Mouse (Mus musculus) heart, postnatal 14 days (tissue): Measurements from ENCODE around the gene Tvp23a. TPM values are rescaled to one million over a fixed set of nuclear protein-coding genes. Genes with fewer than 3 reads are reported as not detected.

ENCODE experiments used
- DNase-seq, 2 experiments: peaks; one replicate each; pipeline ENCODE4 v3.0.0; 2021 to 2022
- intact Hi-C: fragments of 180-260 bp; cut with DNase I; formaldehyde crosslinking; loops from one replicate; pipeline ENCODE4 v1.15.1; 2025
- long read RNA-seq, 2 experiments: library from polyadenylated mRNA; stranded (forward); transcript quantifications; one replicate each; pipeline ENCODE4 v2.0.0; 2021
- total RNA-seq, 2 experiments: library from RNA; stranded (reverse); gene quantifications; 2 replicates each; pipeline ENCODE4 v1.2.3; 2021

The Tvp23a gene
- under 1 TPM; 0.29 to 0.41 TPM for total RNA-seq
- long read RNA-seq, experiment 1 = 0 reads
- long read RNA-seq, experiment 2 = 0 reads

DNA sequence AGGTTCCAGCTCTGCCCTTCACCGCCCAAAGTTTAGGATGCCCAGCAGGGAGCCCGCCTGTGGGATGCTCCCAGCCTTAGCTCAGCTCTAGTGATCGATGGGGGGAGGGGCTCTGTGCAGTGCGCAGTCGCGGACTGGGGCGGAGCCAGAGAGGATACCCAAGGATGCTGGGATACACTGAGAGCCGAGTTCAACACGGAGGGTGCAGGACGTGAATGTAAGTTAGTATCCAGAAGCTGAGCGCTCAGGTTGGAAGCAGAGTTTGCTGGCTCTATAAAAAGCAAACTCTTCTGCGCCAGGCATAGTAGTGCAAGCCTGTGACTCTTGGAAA, at the start of gene Tvp23a:
TSS of gene Tvp23a (minus strand) at position 99 of the 331 bp plus-strand sequence.
- DNase-seq = peak; percentile 47 to 67
- intact Hi-C loops = no loop called here

DNA sequence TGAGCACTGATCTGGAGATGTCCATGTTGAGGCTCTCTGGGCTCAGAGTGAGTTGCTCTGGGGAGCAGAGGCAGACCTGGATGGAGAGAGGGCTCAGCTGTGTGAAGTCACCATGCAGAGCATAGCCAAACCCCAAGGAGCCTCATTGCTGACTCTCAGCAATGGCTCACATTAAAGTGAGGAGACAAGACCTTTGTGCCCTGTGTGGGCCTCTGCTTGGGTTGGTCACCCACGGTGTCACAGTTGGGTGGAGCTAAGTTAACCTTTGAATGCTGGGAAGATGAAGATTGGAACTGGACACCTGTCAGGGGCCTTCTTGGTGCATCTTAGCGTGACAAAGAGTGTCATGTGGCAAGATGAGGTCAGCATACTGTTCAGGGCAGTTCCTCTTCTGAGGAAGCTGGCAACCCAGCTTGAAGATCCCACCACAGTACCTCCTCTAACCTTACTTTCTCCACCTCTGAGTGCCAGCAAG, 48.7 kb upstream of the Tvp23a start:
- DNase-seq = no peak
- intact Hi-C loops = no loop called here

GRCm38 (mm10) chr16:10492587-10492986, 45.4 kb upstream of the Tvp23a start:
- intact Hi-C loops = no loop called here

GRCm38 (mm10) chr16:10491716-10492115, 44.6 kb upstream of the Tvp23a start:
- no peak for DNase-seq
- intact Hi-C loops = no loop called here

More at GRCm38 (mm10) chr16:10492587-10492986, 45.4 kb upstream of the Tvp23a start:
- no peak for DNase-seq

- DNase-seq = no peak
- intact Hi-C loops = no loop called here
These were observed 43.5 kb upstream of the Tvp23a start for GRCm38 (mm10) chr16:10490503-10491150.

DNA sequence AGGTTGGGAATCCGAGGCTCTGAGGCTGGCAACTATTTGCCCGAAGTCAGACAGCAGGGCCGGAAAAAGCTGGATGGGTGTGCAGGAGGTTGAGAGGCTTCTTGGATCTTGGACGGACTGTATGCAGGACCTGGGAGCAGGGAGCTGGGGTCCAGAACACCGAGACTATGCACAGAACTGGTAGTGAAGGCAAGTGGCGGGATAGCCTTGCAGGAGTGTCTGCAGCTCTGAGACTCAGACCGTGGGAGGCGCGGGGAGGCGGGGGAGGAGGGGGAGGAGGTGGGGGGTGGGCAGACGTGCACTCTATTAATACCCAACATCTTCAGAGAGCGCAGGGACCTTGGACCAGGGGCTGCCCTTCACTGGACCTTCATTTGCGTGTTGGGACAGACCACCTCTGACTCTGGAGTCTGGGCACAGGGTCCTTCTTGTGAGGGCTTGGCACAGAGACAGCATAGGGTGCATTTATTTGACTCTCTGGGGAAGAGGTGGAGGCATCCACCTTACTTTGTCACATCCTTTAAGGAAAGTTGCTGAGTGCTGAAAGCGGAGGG, 42.8 kb upstream of the Tvp23a start:
- intact Hi-C loops = no loop called here
- DNase-seq = no peak

DNA sequence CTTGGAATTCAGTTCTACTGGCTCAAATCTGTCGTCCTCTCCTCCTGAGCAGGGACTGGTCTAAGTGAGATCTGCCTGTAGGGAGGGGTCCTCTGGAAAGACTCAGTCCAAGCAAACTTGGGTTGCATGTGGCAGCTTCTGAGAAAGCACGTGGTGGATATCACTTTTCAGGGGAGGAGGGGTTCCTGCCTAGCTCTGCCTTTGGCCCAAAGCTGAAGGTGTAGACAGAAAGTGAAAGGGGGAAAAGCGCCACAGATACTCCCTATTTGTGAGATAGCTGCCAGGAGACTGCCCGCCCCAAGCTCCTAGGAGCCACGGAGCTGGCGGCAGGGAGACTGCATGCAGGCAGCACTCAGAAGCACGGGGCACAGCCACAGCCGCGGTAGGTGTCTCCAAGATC, 42.3 kb upstream of the Tvp23a start:
- no peak for DNase-seq
- intact Hi-C loops = no loop called here

GRCm38 (mm10) chr16:10488769-10489481, 41.8 kb upstream of the Tvp23a start:
- intact Hi-C loops = no loop called here
- DNase-seq = no peak

GRCm38 (mm10) chr16:10487895-10488493, 40.8 kb upstream of the Tvp23a start:
- intact Hi-C loops = no loop called here
- DNase-seq = no peak

DNA sequence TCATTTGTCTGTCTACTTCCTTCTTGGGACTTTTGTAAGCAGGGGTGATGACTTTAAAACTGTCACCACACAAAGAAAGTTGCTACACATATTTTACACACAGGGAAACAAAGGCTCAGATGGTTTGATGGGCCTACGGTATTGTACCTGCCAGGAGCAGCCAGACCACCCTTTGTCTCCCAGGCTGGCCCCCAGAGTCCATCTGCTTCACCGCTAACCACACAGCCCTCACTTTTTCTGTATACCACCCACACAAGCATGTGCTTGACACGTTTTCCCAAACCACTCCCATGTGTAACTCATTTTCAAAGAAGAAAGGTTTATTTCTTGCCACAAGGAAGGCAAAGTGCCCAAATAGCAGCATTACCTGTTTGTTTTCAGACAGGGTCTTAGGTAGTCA, 39.8 kb upstream of the Tvp23a start:
- no peak for DNase-seq
- intact Hi-C loops = no loop called here

GRCm38 (mm10) chr16:10482343-10482742, 35.2 kb upstream of the Tvp23a start:
- DNase-seq = no peak
- intact Hi-C loops = no loop called here

DNA sequence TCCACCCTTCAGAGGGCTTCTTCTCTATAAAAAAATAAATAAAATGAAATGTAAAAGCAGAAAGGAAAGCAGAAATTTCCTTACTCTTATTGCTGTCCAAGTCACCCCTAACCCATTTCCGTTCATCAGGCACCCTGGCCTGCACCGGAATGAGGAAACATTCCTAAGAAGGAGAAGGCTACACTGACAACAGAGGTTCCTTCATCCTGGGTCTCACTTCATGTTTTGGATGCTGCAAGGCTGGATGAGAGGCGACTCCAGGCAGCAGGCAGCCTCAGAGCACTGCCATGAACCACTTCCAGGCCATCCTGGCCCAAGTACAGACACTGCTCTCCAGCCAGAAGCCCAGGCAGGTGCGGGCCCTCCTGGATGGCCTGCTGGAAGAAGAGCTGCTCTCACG, 32.7 kb upstream of the Tvp23a start, which contains the start of gene Ciita:
TSS of gene Ciita (plus strand) at position 203 of the 400 bp plus-strand sequence.
- intact Hi-C loops = no loop called here

DNA sequence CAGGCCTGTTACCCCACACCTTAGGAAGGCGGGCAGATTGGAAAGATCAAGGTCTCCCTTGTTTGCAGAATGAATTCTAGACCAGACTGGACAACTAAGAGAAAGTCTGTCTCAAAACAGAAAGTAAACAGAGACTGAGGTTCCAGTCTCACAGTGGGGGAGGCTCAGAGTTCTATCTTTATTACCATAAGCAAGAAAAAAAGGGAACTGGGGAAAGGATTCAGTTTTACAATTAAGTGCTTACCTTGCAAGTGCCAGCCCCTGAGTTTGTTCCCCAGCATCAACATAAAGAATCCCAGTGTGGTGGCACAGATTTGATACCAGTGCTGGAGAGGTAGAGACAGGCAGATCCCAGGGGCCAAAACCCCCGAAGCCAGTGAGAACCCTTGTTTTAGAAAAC, 28.8 kb upstream of the Tvp23a start:
- no peak for DNase-seq
- intact Hi-C loops = no loop called here

More for the DNA sequence above, 32.7 kb upstream of the Tvp23a start, which contains the start of gene Ciita:
- no peak for DNase-seq

DNA sequence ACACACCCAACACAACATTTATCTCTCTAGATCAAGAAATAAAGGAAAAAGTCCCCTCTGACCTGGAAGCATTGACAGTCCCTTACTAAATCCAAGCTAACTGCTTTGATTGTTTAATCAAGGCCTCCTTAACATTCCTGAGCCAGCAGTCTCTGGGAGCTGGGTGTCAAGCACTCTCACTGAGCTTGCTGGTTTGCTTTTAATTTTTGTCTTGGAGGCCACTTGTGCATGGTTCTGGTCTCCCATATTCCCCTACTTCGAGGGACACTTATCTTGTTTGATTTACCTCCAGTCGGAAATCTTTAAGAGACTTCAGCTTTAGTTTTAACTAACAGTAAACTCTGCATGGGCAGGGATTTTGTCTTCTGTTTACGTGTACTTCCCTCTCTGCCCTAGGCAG, 27.8 kb upstream of the Tvp23a start:
- intact Hi-C loops = no loop called here
- no peak for DNase-seq

DNA sequence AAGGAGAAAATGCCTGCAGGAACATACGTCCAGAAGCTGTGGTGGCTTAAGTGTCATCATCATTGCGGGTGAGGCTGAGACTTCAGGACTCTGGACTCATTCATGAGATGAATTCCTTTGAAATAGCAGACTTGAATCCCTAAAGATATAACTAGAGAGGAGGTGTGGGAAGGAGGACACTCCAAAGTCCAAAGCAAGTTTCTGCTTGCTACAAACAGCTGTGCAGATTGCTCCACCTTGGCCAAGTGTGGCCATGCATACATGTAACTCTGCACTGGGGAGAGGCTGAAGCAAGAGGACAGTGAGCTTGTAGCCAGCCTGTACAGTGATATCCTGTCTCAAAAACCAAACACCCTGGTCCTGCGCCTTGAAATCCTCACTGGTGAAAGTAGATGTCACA, 24.8 kb upstream of the Tvp23a start:
- intact Hi-C loops = no loop called here
- DNase-seq = no peak

GRCm38 (mm10) chr16:10468201-10468600, 21.0 kb upstream of the Tvp23a start:
- intact Hi-C loops = no loop called here
- DNase-seq = no peak

DNA sequence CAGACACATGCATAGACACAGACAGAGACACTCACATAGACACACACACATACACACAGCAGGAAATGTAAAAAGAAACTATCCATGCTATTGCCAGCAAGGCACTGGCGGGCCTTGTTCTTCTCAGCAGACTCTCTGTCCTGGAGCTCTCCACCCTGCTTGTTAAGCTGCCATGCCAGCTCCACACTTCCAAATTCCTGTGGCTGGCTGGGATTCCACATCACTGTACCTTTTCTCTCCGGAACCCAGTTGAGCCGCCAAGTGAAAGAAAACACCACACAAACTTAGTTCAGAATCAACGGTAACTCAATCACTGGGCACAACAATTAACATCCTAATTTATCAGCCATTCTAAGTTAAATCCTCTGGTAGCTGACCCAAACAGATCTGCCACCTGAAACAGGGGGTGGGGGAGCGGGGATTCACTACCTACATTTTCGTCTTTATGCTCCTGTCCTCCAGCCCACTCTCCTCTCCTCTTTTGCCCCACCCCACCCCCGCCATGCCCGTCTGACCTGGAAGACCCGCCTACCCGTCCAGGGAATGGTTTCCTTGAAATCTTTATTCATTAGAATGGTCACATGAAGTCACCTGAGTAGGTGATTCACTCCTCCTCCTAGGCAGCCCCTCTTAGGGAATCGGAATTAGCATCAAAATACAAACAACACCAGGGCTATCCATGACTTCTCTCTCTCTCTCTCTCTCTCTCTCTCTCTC, 20.4 kb upstream of the Tvp23a start:
- DNase-seq = no peak
- intact Hi-C loops = no loop called here

DNA sequence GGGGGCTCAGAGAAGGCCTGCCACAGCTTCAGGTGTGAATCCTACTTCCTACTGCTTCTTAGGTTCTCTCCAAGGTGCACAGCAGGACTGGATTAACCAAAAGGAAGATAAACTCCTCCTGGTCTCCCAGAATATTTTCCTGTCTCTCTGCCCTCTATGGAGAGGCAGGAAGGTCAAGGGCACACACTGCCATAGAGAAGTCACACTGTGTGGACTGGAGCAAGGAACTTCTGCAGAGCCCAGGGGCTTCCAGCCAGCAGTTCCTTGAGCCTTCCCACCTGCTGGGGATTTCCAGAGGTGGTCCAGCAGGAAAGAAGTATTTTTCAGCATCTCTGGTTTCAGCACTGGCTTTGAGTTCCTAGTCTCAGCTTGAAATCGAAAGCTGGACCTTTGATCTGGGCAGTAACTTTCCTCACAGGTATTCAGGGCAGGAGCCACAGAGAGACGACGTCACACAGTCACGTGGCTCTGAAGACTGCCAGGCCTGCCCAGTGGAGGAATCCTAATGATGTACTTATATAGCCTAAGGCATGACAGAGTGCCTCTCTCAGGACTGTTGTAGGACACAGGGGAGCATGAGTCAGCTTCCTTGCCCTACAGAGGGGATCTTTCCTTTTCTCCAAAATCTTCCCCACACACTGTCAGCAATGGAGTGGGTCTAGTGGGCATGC, 18.0 kb upstream of the Tvp23a start:
- DNase-seq = no peak
- intact Hi-C loops = no loop called here

DNA sequence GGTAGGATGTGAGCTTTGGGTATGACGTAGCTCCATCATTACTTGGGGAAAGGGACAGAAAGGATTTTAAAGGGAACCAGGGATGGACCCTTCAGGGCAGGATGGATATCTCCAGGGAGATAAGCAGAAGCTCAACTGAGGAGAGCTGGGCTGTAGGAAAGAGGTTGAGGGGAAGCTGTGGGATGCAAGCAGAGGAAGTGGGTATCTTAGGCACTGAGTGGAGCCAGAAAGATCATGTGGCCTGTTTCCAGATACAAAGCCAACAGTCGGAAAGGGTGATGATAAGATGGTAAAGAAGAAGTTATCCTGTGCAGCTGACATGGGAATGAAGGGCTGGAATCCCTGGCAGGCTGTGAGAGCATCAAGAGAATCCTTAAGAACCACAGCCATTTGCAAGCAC, 14.0 kb upstream of the Tvp23a start:
- intact Hi-C loops = no loop called here
- DNase-seq = no peak

DNA sequence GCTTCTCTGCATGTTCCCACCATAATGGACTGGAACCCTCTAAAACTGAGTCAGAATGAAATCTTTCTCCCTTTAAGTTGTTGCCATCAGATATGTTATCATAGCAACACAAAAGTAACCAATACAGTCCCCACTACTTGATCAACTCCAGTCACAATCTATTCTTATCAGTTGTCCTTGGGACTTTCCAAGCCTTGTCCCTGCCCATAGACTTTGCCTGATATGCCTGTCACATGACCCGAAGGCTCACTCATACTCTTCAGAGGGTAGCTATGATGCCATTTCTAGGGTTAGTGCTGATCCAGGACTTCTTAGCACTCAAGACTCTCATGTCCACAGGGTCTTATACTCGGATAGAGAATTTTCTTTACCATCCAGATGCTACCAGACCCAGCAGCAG, 13.0 kb upstream of the Tvp23a start:
- intact Hi-C loops = no loop called here
- DNase-seq = no peak
